Comparison of ENCODE assay signal across 18 mouse cellular contexts in genomic region chr11:67546582-67546981, GRCm38 (mm10).
A peak's percentile ranks its signal among the peaks of the same experiment; 100 is the strongest.
DNase-seq lines count a peak whose midpoint lies in the region; ATAC-seq lines count a peak whose summit lies in the region.
"Had no signal": no experiment of that assay in that cellular context is flagged by ENCODE, and none has a peak within 500 bp of the region (broad histone marks: within the 10 kb centered on the region; RNA-seq: fewer than 3 reads in every experiment).

No protein-coding gene starts in this region.

- ATAC-seq in heart, embryonic 14.5 days (ENCODE audit: insufficient number of reproducible peaks, insufficient read depth, low FRiP score, low read depth) = peak; percentile 61; the same call in 1 of the 2 replicates
- ATAC-seq in midbrain, embryonic 14.5 days (ENCODE audit: low FRiP score, low TSS enrichment) = no peak
- ATAC-seq in heart, embryonic 15.5 days (replicated peaks; ENCODE audit: insufficient number of reproducible peaks, insufficient read depth, low FRiP score, low read depth) = peak; percentile 56; the same call in 1 of the 2 replicates
- no peak for ATAC-seq in erythroid progenitor cell, adult 5-6 weeks (replicated peaks; ENCODE audit: low FRiP score, poor library complexity, severe bottlenecking)
- ATAC-seq: forebrain, embryonic 15.5 days; intestine, postnatal 0 days had no signal

- no peak overlapping the region for H3K4me2 ChIP-seq in heart, embryonic 14.5 days (ENCODE audit: low read length)
- no peak overlapping the region for H3K4me2 ChIP-seq in midbrain, embryonic 14.5 days (ENCODE audit: low read length)
- H3K4me2 ChIP-seq in heart, embryonic 15.5 days = no peak overlapping the region
- H3K4me2 ChIP-seq: forebrain, embryonic 15.5 days; hindbrain, embryonic 15.5 days; limb, embryonic 12.5 days had no signal

- DNase-seq in heart, postnatal 25 days (ENCODE audit: low spot score) = no peak
- no peak for DNase-seq in midbrain, embryonic 10.5 days (ENCODE audit: low spot score)
- DNase-seq in midbrain, embryonic 14.5 days = no peak
- peak; percentile 75 for DNase-seq in retina, postnatal 1 day
- DNase-seq: cerebellum, adult 9-10 months; right cerebral cortex, postnatal 25 days; thymus, postnatal 14 days had no signal

- peaks cover 32 to 43% of the 10 kb centered on the region in 2 experiments for H3K4me1 ChIP-seq in heart, embryonic 14.5 days (ENCODE audit: control insufficient read depth in 2 of 2, insufficient read depth in 2 of 2, low read length in 2 of 2)
- peaks cover 15% of the 10 kb centered on the region for H3K4me1 ChIP-seq in midbrain, embryonic 10.5 days
- H3K4me1 ChIP-seq in midbrain, embryonic 14.5 days (ENCODE audit: control insufficient read depth, insufficient read depth, low read length) = no peaks in the 10 kb centered on the region
- peaks cover 44% of the 10 kb centered on the region for H3K4me1 ChIP-seq in heart, embryonic 15.5 days (replicated peaks)

- H3K9me3 ChIP-seq in heart, embryonic 14.5 days (ENCODE audit: control insufficient read depth, low read length) = no peaks in the 10 kb centered on the region
- H3K9me3 ChIP-seq in midbrain, embryonic 10.5 days (replicated peaks) = no peaks in the 10 kb centered on the region
- no peaks in the 10 kb centered on the region for H3K9me3 ChIP-seq in midbrain, embryonic 14.5 days (ENCODE audit: control insufficient read depth, low read length)
- H3K9me3 ChIP-seq in heart, embryonic 15.5 days (replicated peaks) = no peaks in the 10 kb centered on the region
- H3K9me3 ChIP-seq: forebrain, embryonic 15.5 days; hindbrain, embryonic 15.5 days; limb, embryonic 12.5 days had no signal

- intact Hi-C loops in heart, postnatal 25 days (cut with DNase I) = no loop called here

- no peak overlapping the region for H3K4me3 ChIP-seq in heart, embryonic 14.5 days (ENCODE audit: control insufficient read depth in 1 of 2, insufficient read depth in 1 of 2, low read depth in 1 of 2, low read length in 2 of 2)
- no peak overlapping the region for H3K4me3 ChIP-seq in midbrain, embryonic 10.5 days
- H3K4me3 ChIP-seq in midbrain, embryonic 14.5 days (replicated peaks; ENCODE audit: low read depth, low read length) = no peak overlapping the region
- no peak overlapping the region for H3K4me3 ChIP-seq in heart, embryonic 15.5 days
- H3K4me3 ChIP-seq: erythroblast, embryonic 14.5 days; forebrain, embryonic 15.5 days; hindbrain, embryonic 15.5 days; left cerebral cortex, adult 2 months; limb, embryonic 12.5 days had no signal

- WGBS in heart, embryonic 14.5 days = 12% methylated on average over 5 of the region's 5 CpGs
- 50% methylated on average over 5 of the region's 5 CpGs for WGBS in midbrain, embryonic 10.5 days
- WGBS in midbrain, embryonic 14.5 days = 34% methylated on average over 5 of the region's 5 CpGs
- WGBS in heart, embryonic 15.5 days = 12% methylated on average over 5 of the region's 5 CpGs

- H3K27me3 ChIP-seq in heart, embryonic 14.5 days (ENCODE audit: control insufficient read depth, insufficient read depth, low read length) = no peaks in the 10 kb centered on the region
- no peaks in the 10 kb centered on the region for H3K27me3 ChIP-seq in midbrain, embryonic 10.5 days (ENCODE audit: low read depth, poor library complexity, severe bottlenecking)
- H3K27me3 ChIP-seq in midbrain, embryonic 14.5 days (ENCODE audit: control insufficient read depth, insufficient read depth, low read length) = no peaks in the 10 kb centered on the region
- H3K27me3 ChIP-seq in heart, embryonic 15.5 days = no peaks in the 10 kb centered on the region
- H3K27me3 ChIP-seq: forebrain, embryonic 15.5 days; hindbrain, embryonic 15.5 days; limb, embryonic 12.5 days had no signal

- H3K36me3 ChIP-seq in heart, embryonic 14.5 days (ENCODE audit: control insufficient read depth, insufficient read depth, low read length) = no peaks in the 10 kb centered on the region
- no peaks in the 10 kb centered on the region for H3K36me3 ChIP-seq in midbrain, embryonic 10.5 days
- no peaks in the 10 kb centered on the region for H3K36me3 ChIP-seq in midbrain, embryonic 14.5 days (ENCODE audit: control insufficient read depth, insufficient read depth, low read length)
- no peaks in the 10 kb centered on the region for H3K36me3 ChIP-seq in heart, embryonic 15.5 days
- H3K36me3 ChIP-seq: forebrain, embryonic 15.5 days; hindbrain, embryonic 15.5 days; limb, embryonic 12.5 days had no signal

- no peak overlapping the region for H3K9ac ChIP-seq in heart, embryonic 14.5 days (ENCODE audit: low read length)
- H3K9ac ChIP-seq in midbrain, embryonic 14.5 days (replicated peaks; ENCODE audit: low read length) = no peak overlapping the region
- no peak overlapping the region for H3K9ac ChIP-seq in heart, embryonic 15.5 days
- H3K9ac ChIP-seq: forebrain, embryonic 15.5 days; hindbrain, embryonic 15.5 days; limb, embryonic 12.5 days; liver, embryonic 14.5 days had no signal

- H3K27ac ChIP-seq in heart, embryonic 14.5 days (replicated peaks in 1 of 2; ENCODE audit: control insufficient read depth in 1 of 2, insufficient read depth in 1 of 2, low read depth in 2 of 2, low read length in 2 of 2) = peak overlapping the region; percentile 42 to 55
- 0 out of 2 replicates have a peak overlapping the region, but pooled peaks have one; percentile 46 for H3K27ac ChIP-seq in midbrain, embryonic 10.5 days (replicated peaks)
- no peak overlapping the region for H3K27ac ChIP-seq in midbrain, embryonic 14.5 days (replicated peaks; ENCODE audit: low read depth, low read length)
- H3K27ac ChIP-seq in heart, embryonic 15.5 days = peak overlapping the region; percentile 71
- H3K27ac ChIP-seq: forebrain, embryonic 15.5 days; hindbrain, embryonic 15.5 days; left cerebral cortex, adult 2 months; limb, embryonic 12.5 days; liver, embryonic 14.5 days; stomach, postnatal 0 days had no signal

Comparison
In these comparisons a context has a peak if more than half of its experiments do, and no peak if none do; other contexts are left out.
1. ATAC-seq: peak in heart, embryonic 14.5 days (single experiment) and heart, embryonic 15.5 days (single experiment); none in midbrain, embryonic 14.5 days (single experiment) and erythroid progenitor cell, adult 5-6 weeks (single experiment).